Mouse (Mus musculus): ENCODE measurements around the gene Mlh3. TPM values are rescaled to one million over a fixed set of nuclear protein-coding genes. Genes with fewer than 3 reads are reported as not detected.

Gene Mlh3
- polyA plus RNA-seq, 1 experiment from 2014 or later, result 6.1 TPM

GRCm38 (mm10) chr12:85264531-85264930 lies 5.9 kb downstream of the Mlh3 start:
- Histone ChIP-seq H3K4me2 (no peak overlapping the region), H3K4me1 (replicated peaks; ENCODE audit: control insufficient read depth, insufficient read depth, low read length) (no peaks in the 10 kb centered on the region), H3K27ac (ENCODE audit: low read depth, low read length) (no peak overlapping the region), H3K36me3 (ENCODE audit: control insufficient read depth, insufficient read depth, low read length) (peaks cover 2% of the 10 kb centered on the region; the same call in 1 of the 2 replicates), H3K9me3 (ENCODE audit: control insufficient read depth, low read length) (no peaks in the 10 kb centered on the region; the same call in 1 of the 2 replicates), H3K27me3 (replicated peaks; ENCODE audit: control insufficient read depth, insufficient read depth, low read length) (no peaks in the 10 kb centered on the region), H3K4me3 (ENCODE audit: low read depth, low read length) (no peak overlapping the region), H3K9ac (ENCODE audit: low read depth, low read length) (no peak overlapping the region)
- no peak for ATAC-seq (replicated peaks; ENCODE audit: low FRiP score)
- WGBS, result 93% methylated on average over 8 of the region's 8 CpGs
- no peak for DNase-seq (ENCODE audit: low spot score)

- Histone ChIP-seq H3K27me3 (replicated peaks; ENCODE audit: control insufficient read depth, insufficient read depth, low read length) (no peaks in the 10 kb centered on the region), H3K9ac (ENCODE audit: low read depth, low read length) (no peak overlapping the region), H3K27ac (ENCODE audit: low read depth, low read length) (no peak overlapping the region), H3K9me3 (ENCODE audit: control insufficient read depth, low read length) (no peaks in the 10 kb centered on the region), H3K4me1 (replicated peaks; ENCODE audit: control insufficient read depth, insufficient read depth, low read length) (no peaks in the 10 kb centered on the region), H3K4me3 (ENCODE audit: low read depth, low read length) (no peak overlapping the region), H3K36me3 (ENCODE audit: control insufficient read depth, insufficient read depth, low read length) (peaks cover 2% of the 10 kb centered on the region; the same call in 1 of the 2 replicates), H3K4me2 (no peak overlapping the region)
- DNase-seq (ENCODE audit: low spot score) (no peak), ATAC-seq (replicated peaks; ENCODE audit: low FRiP score) (no peak)
- WGBS, result 68% methylated on average over 5 of the region's 5 CpGs
These were observed 7.2 kb downstream of the Mlh3 start for GRCm38 (mm10) chr12:85263190-85263589.

GRCm38 (mm10) chr12:85262489-85262888 lies 7.9 kb downstream of the Mlh3 start:
- ATAC-seq (replicated peaks; ENCODE audit: low FRiP score) (no peak), DNase-seq (ENCODE audit: low spot score) (no peak)
- Histone ChIP-seq H3K9me3 (ENCODE audit: control insufficient read depth, low read length) (no peaks in the 10 kb centered on the region), H3K4me1 (replicated peaks; ENCODE audit: control insufficient read depth, insufficient read depth, low read length) (no peaks in the 10 kb centered on the region; the same call in 1 of the 2 replicates), H3K4me3 (ENCODE audit: low read depth, low read length) (no peak overlapping the region), H3K4me2 (no peak overlapping the region), H3K27me3 (replicated peaks; ENCODE audit: control insufficient read depth, insufficient read depth, low read length) (no peaks in the 10 kb centered on the region), H3K36me3 (ENCODE audit: control insufficient read depth, insufficient read depth, low read length) (peaks cover 2% of the 10 kb centered on the region; the same call in 1 of the 2 replicates), H3K9ac (ENCODE audit: low read depth, low read length) (no peak overlapping the region), H3K27ac (ENCODE audit: low read depth, low read length) (no peak overlapping the region)
- 76% methylated on average over 10 of the region's 10 CpGs for WGBS

- no peaks in the 10 kb centered on the region for H3K9me3 ChIP-seq (ENCODE audit: control insufficient read depth, low read length)
- H3K36me3 ChIP-seq (ENCODE audit: control insufficient read depth, insufficient read depth, low read length), result no peaks in the 10 kb centered on the region
- 0 out of 2 replicates have a peak overlapping the region, but pooled peaks have one; percentile 9 for H3K4me2 ChIP-seq
- no peaks in the 10 kb centered on the region for H3K27me3 ChIP-seq (replicated peaks; ENCODE audit: control insufficient read depth, insufficient read depth, low read length)
- ATAC-seq (replicated peaks; ENCODE audit: low FRiP score) (0 out of 2 replicates have a peak, but pooled peaks have one; percentile 31), DNase-seq (ENCODE audit: low spot score) (no peak)
- no peak overlapping the region for H3K4me3 ChIP-seq (ENCODE audit: low read depth, low read length)
- no peak overlapping the region for H3K9ac ChIP-seq (ENCODE audit: low read depth, low read length)
- 48% methylated on average over 7 of the region's 7 CpGs for WGBS
- no peaks in the 10 kb centered on the region; the same call in none of the 2 replicates for H3K4me1 ChIP-seq (replicated peaks; ENCODE audit: control insufficient read depth, insufficient read depth, low read length)
- H3K27ac ChIP-seq (ENCODE audit: low read depth, low read length), result 0 out of 2 replicates have a peak overlapping the region, but pooled peaks have one; percentile 4
These were observed 13.3 kb downstream of the Mlh3 start for GRCm38 (mm10) chr12:85257008-85257639.

- Histone ChIP-seq H3K9ac (ENCODE audit: low read depth, low read length) (no peak overlapping the region), H3K27ac (ENCODE audit: low read depth, low read length) (0 out of 2 replicates have a peak overlapping the region, but pooled peaks have one; percentile 8), H3K27me3 (replicated peaks; ENCODE audit: control insufficient read depth, insufficient read depth, low read length) (no peaks in the 10 kb centered on the region), H3K4me3 (ENCODE audit: low read depth, low read length) (no peak overlapping the region), H3K4me2 (no peak overlapping the region), H3K4me1 (replicated peaks; ENCODE audit: control insufficient read depth, insufficient read depth, low read length) (no peaks in the 10 kb centered on the region; the same call in none of the 2 replicates), H3K36me3 (ENCODE audit: control insufficient read depth, insufficient read depth, low read length) (no peaks in the 10 kb centered on the region), H3K9me3 (ENCODE audit: control insufficient read depth, low read length) (no peaks in the 10 kb centered on the region)
- no peak for ATAC-seq (replicated peaks; ENCODE audit: low FRiP score)
- 64% methylated on average over 7 of the region's 7 CpGs for WGBS
- DNase-seq (ENCODE audit: low spot score), result no peak
These were observed 14.2 kb downstream of the Mlh3 start for GRCm38 (mm10) chr12:85256074-85256751.

GRCm38 (mm10) chr12:85252083-85252482 lies 18.3 kb downstream of the Mlh3 start:
- H3K36me3 ChIP-seq (ENCODE audit: control insufficient read depth, insufficient read depth, low read length), result no peaks in the 10 kb centered on the region
- no peak overlapping the region for H3K4me3 ChIP-seq (ENCODE audit: low read depth, low read length)
- H3K9me3 ChIP-seq (ENCODE audit: control insufficient read depth, low read length), result peaks cover 3% of the 10 kb centered on the region; the same call in 1 of the 2 replicates
- 82% methylated on average over 3 of the region's 3 CpGs for WGBS
- no peak overlapping the region for H3K9ac ChIP-seq (ENCODE audit: low read depth, low read length)
- ATAC-seq (replicated peaks; ENCODE audit: low FRiP score) (no peak), DNase-seq (ENCODE audit: low spot score) (no peak)
- no peaks in the 10 kb centered on the region for H3K27me3 ChIP-seq (replicated peaks; ENCODE audit: control insufficient read depth, insufficient read depth, low read length)
- H3K4me1 ChIP-seq (replicated peaks; ENCODE audit: control insufficient read depth, insufficient read depth, low read length), result no peaks in the 10 kb centered on the region; the same call in 1 of the 2 replicates
- H3K27ac ChIP-seq (ENCODE audit: low read depth, low read length), result no peak overlapping the region
- H3K4me2 ChIP-seq, result no peak overlapping the region

- H3K4me3 ChIP-seq (ENCODE audit: low read depth, low read length), result no peak overlapping the region
- 90% methylated on average over 5 of the region's 5 CpGs for WGBS
- DNase-seq (ENCODE audit: low spot score) (no peak), ATAC-seq (replicated peaks; ENCODE audit: low FRiP score) (no peak)
- no peak overlapping the region for H3K27ac ChIP-seq (ENCODE audit: low read depth, low read length)
- no peak overlapping the region for H3K4me2 ChIP-seq
- no peaks in the 10 kb centered on the region for H3K27me3 ChIP-seq (replicated peaks; ENCODE audit: control insufficient read depth, insufficient read depth, low read length)
- no peaks in the 10 kb centered on the region for H3K9me3 ChIP-seq (ENCODE audit: control insufficient read depth, low read length)
- H3K9ac ChIP-seq (ENCODE audit: low read depth, low read length), result no peak overlapping the region
- H3K4me1 ChIP-seq (replicated peaks; ENCODE audit: control insufficient read depth, insufficient read depth, low read length), result 0 out of 2 replicates have a peak, but pooled peaks cover 2% of the 10 kb centered on the region
- H3K36me3 ChIP-seq (ENCODE audit: control insufficient read depth, insufficient read depth, low read length), result no peaks in the 10 kb centered on the region
These were observed 32.8 kb downstream of the Mlh3 start for GRCm38 (mm10) chr12:85237553-85237952.

- no peaks in the 10 kb centered on the region for H3K36me3 ChIP-seq (ENCODE audit: control insufficient read depth, insufficient read depth, low read length)
- no peaks in the 10 kb centered on the region for H3K27me3 ChIP-seq (replicated peaks; ENCODE audit: control insufficient read depth, insufficient read depth, low read length)
- H3K27ac ChIP-seq (ENCODE audit: low read depth, low read length), result no peak overlapping the region
- ATAC-seq (replicated peaks; ENCODE audit: low FRiP score) (no peak), DNase-seq (ENCODE audit: low spot score) (no peak)
- no peak overlapping the region for H3K4me3 ChIP-seq (ENCODE audit: low read depth, low read length)
- H3K9me3 ChIP-seq (ENCODE audit: control insufficient read depth, low read length), result no peaks in the 10 kb centered on the region
- 83% methylated on average over 21 of the region's 21 CpGs for WGBS
- no peak overlapping the region for H3K9ac ChIP-seq (ENCODE audit: low read depth, low read length)
- no peak overlapping the region for H3K4me2 ChIP-seq
- no peaks in the 10 kb centered on the region for H3K4me1 ChIP-seq (replicated peaks; ENCODE audit: control insufficient read depth, insufficient read depth, low read length)
These were observed 36.7 kb downstream of the Mlh3 start for GRCm38 (mm10) chr12:85233376-85234358.
